Mouse (Mus musculus): ENCODE results near the gene Bspry. TPM values are rescaled to one million over a fixed set of nuclear protein-coding genes. Genes with fewer than 3 reads are reported as not detected.

The Bspry gene
- total and polyA plus RNA-seq, 2 experiments from 2014 or later, result 0.84 to 1.5 TPM

DNA sequence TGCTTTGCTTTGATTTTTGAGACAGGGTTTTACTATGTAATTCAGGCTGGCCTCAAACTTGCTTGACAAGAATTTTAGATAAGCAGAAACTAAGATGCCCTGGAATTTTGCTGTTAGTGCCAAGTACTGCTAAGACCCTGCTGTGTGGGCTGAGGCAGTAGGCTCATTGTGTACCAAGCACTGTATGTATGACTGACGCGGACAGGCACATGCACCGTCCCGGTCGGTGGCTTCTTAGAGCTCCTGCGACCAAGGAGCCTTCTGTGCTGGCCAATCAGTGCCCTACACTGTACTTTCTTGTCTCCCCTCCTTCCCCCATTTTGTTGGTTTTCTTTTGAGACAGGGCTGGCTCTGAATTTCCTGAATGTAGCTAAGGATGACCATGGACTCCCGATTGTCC lies 35.1 kb downstream of the Bspry start:
- no peak overlapping the region for H3K9ac ChIP-seq (replicated peaks; ENCODE audit: low read length, poor library complexity, severe bottlenecking)
- no peak for ATAC-seq (ENCODE audit: low FRiP score)
- no peaks in the 10 kb centered on the region for H3K9me3 ChIP-seq (ENCODE audit: low read length)
- TF ChIP-seq CTCF (IDR thresholded peaks at IDR 0.05), result no peak
- H3K4me3 ChIP-seq (ENCODE audit: low read depth, low read length), result no peak overlapping the region
- peaks cover 30% of the 10 kb centered on the region for H3K36me3 ChIP-seq (ENCODE audit: insufficient read depth, low read length)
- 79% methylated on average over 7 of the region's 7 CpGs for WGBS
- H3K27me3 ChIP-seq (ENCODE audit: insufficient read depth, low read length), result no peaks in the 10 kb centered on the region
- no peak overlapping the region for H3K4me2 ChIP-seq (ENCODE audit: low read depth, low read length, poor library complexity, severe bottlenecking)
- no peak for DNase-seq (ENCODE audit: low spot score)
- H3K4me1 ChIP-seq (ENCODE audit: insufficient read depth, low read length), result peaks cover 11% of the 10 kb centered on the region
- H3K27ac ChIP-seq (ENCODE audit: low read depth, low read length), result no peak overlapping the region

DNA sequence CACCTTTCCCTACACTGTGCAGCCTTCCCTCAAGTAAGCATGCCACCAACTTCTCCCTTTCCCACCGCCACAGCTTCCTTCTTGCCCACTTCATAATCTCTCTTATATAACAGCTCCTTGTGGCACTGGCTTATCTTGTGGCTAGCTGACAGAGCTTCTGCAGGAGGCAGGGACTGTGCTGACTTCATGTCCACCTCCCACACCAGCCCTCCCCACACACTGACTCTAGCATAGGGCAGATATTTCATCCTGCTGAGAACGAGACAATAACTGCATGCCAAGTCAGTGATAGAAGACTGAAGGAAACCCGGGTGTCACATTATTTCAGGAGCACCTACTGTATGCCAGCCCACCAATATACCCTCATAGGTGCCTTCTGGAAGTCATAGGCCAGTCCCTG lies 35.6 kb downstream of the Bspry start:
- 80% methylated on average over 3 of the region's 3 CpGs for WGBS
- no peak for TF ChIP-seq CTCF (IDR thresholded peaks at IDR 0.05)
- H3K27me3 ChIP-seq (ENCODE audit: insufficient read depth, low read length), result no peaks in the 10 kb centered on the region
- H3K9ac ChIP-seq (replicated peaks; ENCODE audit: low read length, poor library complexity, severe bottlenecking), result no peak overlapping the region
- peaks cover 11% of the 10 kb centered on the region for H3K4me1 ChIP-seq (ENCODE audit: insufficient read depth, low read length)
- H3K4me2 ChIP-seq (ENCODE audit: low read depth, low read length, poor library complexity, severe bottlenecking), result no peak overlapping the region
- no peak overlapping the region for H3K4me3 ChIP-seq (ENCODE audit: low read depth, low read length)
- H3K27ac ChIP-seq (ENCODE audit: low read depth, low read length), result no peak overlapping the region
- H3K9me3 ChIP-seq (ENCODE audit: low read length), result no peaks in the 10 kb centered on the region
- H3K36me3 ChIP-seq (ENCODE audit: insufficient read depth, low read length), result peaks cover 25% of the 10 kb centered on the region
- DNase-seq (ENCODE audit: low spot score) (no peak), ATAC-seq (ENCODE audit: low FRiP score) (no peak)

GRCm38 (mm10) chr4:62516079-62516478 lies 36.2 kb downstream of the Bspry start:
- 38% methylated on average over 2 of the region's 2 CpGs for WGBS
- Histone ChIP-seq H3K4me1 (ENCODE audit: insufficient read depth, low read length) (peaks cover 11% of the 10 kb centered on the region), H3K4me3 (ENCODE audit: low read depth, low read length) (no peak overlapping the region), H3K27me3 (ENCODE audit: insufficient read depth, low read length) (no peaks in the 10 kb centered on the region), H3K4me2 (ENCODE audit: low read depth, low read length, poor library complexity, severe bottlenecking) (no peak overlapping the region), H3K9ac (replicated peaks; ENCODE audit: low read length, poor library complexity, severe bottlenecking) (no peak overlapping the region), H3K27ac (ENCODE audit: low read depth, low read length) (no peak overlapping the region), H3K36me3 (ENCODE audit: insufficient read depth, low read length) (peaks cover 20% of the 10 kb centered on the region), H3K9me3 (ENCODE audit: low read length) (no peaks in the 10 kb centered on the region)
- DNase-seq (ENCODE audit: low spot score), result no peak
- no peak; the same call in 1 of the 2 replicates for TF ChIP-seq CTCF (IDR thresholded peaks at IDR 0.05)
- ATAC-seq (ENCODE audit: low FRiP score), result no peak

DNA sequence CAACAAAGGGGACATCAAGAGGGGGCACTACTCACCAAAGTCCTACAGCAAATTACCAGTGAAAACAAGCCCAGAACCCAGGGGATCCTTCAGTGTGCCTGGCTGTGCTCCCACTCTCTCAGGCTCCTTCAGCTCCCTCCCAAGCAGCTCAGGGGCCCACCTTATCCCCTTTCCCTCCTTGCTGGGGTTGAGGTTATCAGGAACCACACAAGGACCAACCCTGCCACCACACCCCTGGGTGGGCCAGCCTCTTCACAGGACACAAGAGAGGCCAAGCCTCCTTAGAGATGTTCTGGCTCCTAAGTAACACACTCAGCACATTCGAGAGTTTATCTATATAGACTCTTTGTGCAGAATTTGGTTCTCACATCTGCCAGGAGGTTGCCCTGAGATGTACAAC lies 36.7 kb downstream of the Bspry start:
- Histone ChIP-seq H3K9ac (replicated peaks; ENCODE audit: low read length, poor library complexity, severe bottlenecking) (no peak overlapping the region), H3K4me1 (ENCODE audit: insufficient read depth, low read length) (peaks cover 11% of the 10 kb centered on the region), H3K36me3 (ENCODE audit: insufficient read depth, low read length) (peaks cover 15% of the 10 kb centered on the region), H3K9me3 (ENCODE audit: low read length) (no peaks in the 10 kb centered on the region), H3K27ac (ENCODE audit: low read depth, low read length) (no peak overlapping the region), H3K4me3 (ENCODE audit: low read depth, low read length) (no peak overlapping the region), H3K4me2 (ENCODE audit: low read depth, low read length, poor library complexity, severe bottlenecking) (no peak overlapping the region), H3K27me3 (ENCODE audit: insufficient read depth, low read length) (no peaks in the 10 kb centered on the region)
- DNase-seq (ENCODE audit: low spot score) (no peak), ATAC-seq (ENCODE audit: low FRiP score) (no peak)
- 96% methylated on average over 1 of the region's 1 CpGs for WGBS
- no peak for TF ChIP-seq CTCF (IDR thresholded peaks at IDR 0.05)

GRCm38 (mm10) chr4:62517046-62517445 lies 37.2 kb downstream of the Bspry start:
- Histone ChIP-seq H3K27me3 (ENCODE audit: insufficient read depth, low read length) (no peaks in the 10 kb centered on the region), H3K27ac (ENCODE audit: low read depth, low read length) (no peak overlapping the region), H3K36me3 (ENCODE audit: insufficient read depth, low read length) (peaks cover 10% of the 10 kb centered on the region), H3K4me2 (ENCODE audit: low read depth, low read length, poor library complexity, severe bottlenecking) (no peak overlapping the region), H3K9me3 (ENCODE audit: low read length) (no peaks in the 10 kb centered on the region), H3K4me3 (ENCODE audit: low read depth, low read length) (no peak overlapping the region), H3K9ac (replicated peaks; ENCODE audit: low read length, poor library complexity, severe bottlenecking) (no peak overlapping the region), H3K4me1 (ENCODE audit: insufficient read depth, low read length) (peaks cover 11% of the 10 kb centered on the region)
- 90% methylated on average over 8 of the region's 8 CpGs for whole genome bisulfite sequencing
- TF ChIP-seq CTCF (IDR thresholded peaks at IDR 0.05), result no peak
- DNase-seq (ENCODE audit: low spot score) (no peak), ATAC-seq (ENCODE audit: low FRiP score) (no peak)

DNA sequence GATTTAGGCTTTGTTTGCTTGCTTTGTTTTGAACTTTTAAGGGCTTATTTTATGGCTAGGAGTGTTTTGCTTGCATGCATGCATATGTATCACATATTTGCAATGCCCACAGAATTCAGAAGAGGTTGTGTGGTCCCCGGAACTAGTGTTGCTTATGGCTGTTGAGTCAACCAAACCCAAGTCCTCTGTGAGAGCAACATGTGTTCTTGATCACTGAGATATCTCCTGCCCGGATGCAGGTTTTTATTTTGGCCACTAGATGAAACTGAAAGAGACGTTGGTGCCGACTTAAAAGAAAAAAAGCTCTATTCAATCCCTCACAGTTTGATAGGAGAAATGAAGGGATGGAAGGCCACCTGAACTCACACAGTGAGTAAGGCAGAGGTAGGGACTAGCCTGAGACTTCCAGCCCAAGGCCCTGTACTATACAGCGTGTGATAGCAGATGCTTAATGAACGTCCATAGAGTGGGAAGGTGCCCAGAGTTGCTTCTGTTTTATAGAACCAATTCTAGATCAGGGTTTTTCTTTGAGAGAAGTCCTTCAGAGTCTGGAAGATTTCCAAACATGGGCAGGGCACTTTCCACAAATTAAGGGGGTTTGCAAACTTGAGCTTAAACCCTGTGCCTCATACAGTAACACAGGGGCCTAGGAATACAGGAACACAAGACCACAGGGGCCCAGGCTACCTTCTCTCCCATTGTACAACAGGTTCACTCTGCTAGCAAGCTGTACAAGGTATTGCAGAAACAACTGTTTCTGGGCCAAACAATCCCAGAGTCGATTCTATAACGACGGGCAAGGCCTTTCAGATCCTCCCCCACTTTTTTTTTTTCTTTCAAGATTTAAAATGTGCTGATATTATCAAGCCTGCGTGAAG lies 37.9 kb downstream of the Bspry start:
- H3K4me2 ChIP-seq (ENCODE audit: low read depth, low read length, poor library complexity, severe bottlenecking), result peak overlapping the region; percentile 66; the same call in 1 of the 2 replicates

More for the DNA sequence above, 37.9 kb downstream of the Bspry start:
- Histone ChIP-seq H3K9me3 (ENCODE audit: low read length) (no peaks in the 10 kb centered on the region), H3K27me3 (ENCODE audit: insufficient read depth, low read length) (no peaks in the 10 kb centered on the region), H3K9ac (replicated peaks; ENCODE audit: low read length, poor library complexity, severe bottlenecking) (peak overlapping the region; percentile 72), H3K36me3 (ENCODE audit: insufficient read depth, low read length) (peaks cover 3% of the 10 kb centered on the region; the same call in 1 of the 2 replicates), H3K4me1 (ENCODE audit: insufficient read depth, low read length) (peaks cover 11% of the 10 kb centered on the region), H3K27ac (ENCODE audit: low read depth, low read length) (no peak overlapping the region), H3K4me3 (ENCODE audit: low read depth, low read length) (no peak overlapping the region)
- WGBS, result 81% methylated on average over 10 of the region's 10 CpGs
- DNase-seq (ENCODE audit: low spot score) (no peak), ATAC-seq (ENCODE audit: low FRiP score) (no peak)
- TF ChIP-seq CTCF (IDR thresholded peaks at IDR 0.05), result no peak

Data from midbrain, postnatal 0 days (tissue).